Mouse (Mus musculus) Patski (cell line): ENCODE data around the gene Pank4. TPM values are rescaled to one million over a fixed set of nuclear protein-coding genes. Genes with fewer than 3 reads are reported as not detected.

ENCODE experiments used
- ATAC-seq: fragments of 100-300 bp; one replicate; pipeline ENCODE4 v1.8.0; 2021
- CTCF ChIA-PET: fragments of 350-600 bp; sonication (Branson Sonifier 250); formaldehyde crosslinking; loops from one replicate; lab custom pipeline; 2022; ENCODE audit warnings: inconsistent platforms; lab: Charles Lee
- POLR2A ChIA-PET: fragments of 350-600 bp; sonication (Branson Sonifier 250); formaldehyde crosslinking; loops from one replicate; lab custom pipeline; 2022; ENCODE audit warnings: antibody characterized with exemption, inconsistent platforms; lab: Charles Lee
- DNase-seq: peaks from one replicate; pipeline ENCODE4 v3.0.0-alpha.2; 2011; ENCODE audit warnings: low read depth, low spot score
- H3K27me3 ChIP-seq: fragments of 371-371 bp; one replicate; pipeline ENCODE4 v1.5.1; 2021
- CTCF ChIP-seq: fragments of 100-300 bp; IDR thresholded peaks from one replicate; pipeline ENCODE4 v1.5.1; 2021
- in situ Hi-C: fragments of 300-500 bp; cut with MboI; formaldehyde crosslinking; loops from 3 replicates; pipeline ENCODE4 v1.11.1; 2018; ENCODE audit warnings: low pct_unique_long_range_greater_than_20kb, mixed read lengths
- polyA plus RNA-seq: library from polyadenylated mRNA; unstranded; gene quantifications from one replicate; pipeline ENCODE4 v1.2.3, GENCODE M21; 2021

Pank4 gene
- polyA plus RNA-seq, 1 experiment from 2014 or later = 29.1 TPM

GRCm38 (mm10) chr4:154957289-154957993 lies 6.5 kb upstream of the Pank4 start:
- ATAC-seq = no peak
- no peak for TF ChIP-seq CTCF

GRCm38 (mm10) chr4:154958171-154958570 lies 5.8 kb upstream of the Pank4 start:
- TF ChIP-seq CTCF = no peak
- ATAC-seq (no peak), DNase-seq (no peak)
- in situ Hi-C loops = no loop called here
- ChIA-PET POLR2A (no interaction called here), CTCF (no interaction called here)
- peaks cover 41% of the 10 kb centered on the region for H3K27me3 ChIP-seq

More at GRCm38 (mm10) chr4:154957289-154957993, 6.5 kb upstream of the Pank4 start:
- in situ Hi-C loops = no loop called here
- peaks cover 46% of the 10 kb centered on the region for H3K27me3 ChIP-seq
- CTCF ChIA-PET = no interaction called here
- POLR2A ChIA-PET = no interaction called here
- DNase-seq = no peak

- no peak for TF ChIP-seq CTCF
- CTCF ChIA-PET = no interaction called here
Measured at GRCm38 (mm10) chr4:154958621-154959020, 5.3 kb upstream of the Pank4 start.

GRCm38 (mm10) chr4:154960021-154960689 lies 3.8 kb upstream of the Pank4 start:
- no peak for ATAC-seq
- TF ChIP-seq CTCF = no peak
- CTCF ChIA-PET = no interaction called here
- H3K27me3 ChIP-seq = peaks cover 41% of the 10 kb centered on the region
- in situ Hi-C loops = no loop called here
- DNase-seq = no peak
- POLR2A ChIA-PET = no interaction called here

More at GRCm38 (mm10) chr4:154958621-154959020, 5.3 kb upstream of the Pank4 start:
- POLR2A ChIA-PET = no interaction called here
- in situ Hi-C loops = no loop called here
- H3K27me3 ChIP-seq = peaks cover 41% of the 10 kb centered on the region
- DNase-seq (no peak), ATAC-seq (no peak)

GRCm38 (mm10) chr4:154960690-154961225 lies 3.2 kb upstream of the Pank4 start, which contains the start of gene Hes5:
TSS of gene Hes5 (plus strand) at chr4:154960923.
- ATAC-seq = no peak
- POLR2A ChIA-PET = interaction anchor here (1.3 kb wide), 1 partner anchor 106 kb away, joined by 3 read pairs; the partner anchor contains the start of gene Pex10
- H3K27me3 ChIP-seq = peaks cover 41% of the 10 kb centered on the region
- CTCF ChIA-PET = no interaction called here
- no peak for TF ChIP-seq CTCF
- no peak for DNase-seq
- in situ Hi-C loops = no loop called here

GRCm38 (mm10) chr4:154961226-154961738 lies 2.6 kb upstream of the Pank4 start:
- peaks cover 41% of the 10 kb centered on the region for H3K27me3 ChIP-seq
- no peak for TF ChIP-seq CTCF
- ATAC-seq (no peak), DNase-seq (no peak)
- in situ Hi-C loops = no loop called here
- CTCF ChIA-PET = no interaction called here
- POLR2A ChIA-PET = interaction anchor here (1.3 kb wide), 1 partner anchor 105 kb away, joined by 3 read pairs; the partner anchor contains the start of gene Pex10

- peaks cover 41% of the 10 kb centered on the region for H3K27me3 ChIP-seq
- DNase-seq = no peak
- ChIA-PET POLR2A (interaction anchor here (1.3 kb wide), 1 partner anchor 105 kb away, joined by 3 read pairs; the partner anchor contains the start of gene Pex10), CTCF (no interaction called here)
- no peak for TF ChIP-seq CTCF
- no peak for ATAC-seq
- in situ Hi-C loops = no loop called here
Measured at GRCm38 (mm10) chr4:154961911-154962310, 2.0 kb upstream of the Pank4 start.

GRCm38 (mm10) chr4:154962683-154963082 lies 1.2 kb upstream of the Pank4 start:
- ChIA-PET POLR2A (no interaction called here), CTCF (interaction anchor here (1.5 kb wide), 1 partner anchor 11 kb away, joined by 4 read pairs; no protein-coding TSS in a partner anchor)
- in situ Hi-C loops = no loop called here
- ATAC-seq = no peak
- H3K27me3 ChIP-seq = peaks cover 40% of the 10 kb centered on the region
- TF ChIP-seq CTCF = no peak
- no peak for DNase-seq

DNA sequence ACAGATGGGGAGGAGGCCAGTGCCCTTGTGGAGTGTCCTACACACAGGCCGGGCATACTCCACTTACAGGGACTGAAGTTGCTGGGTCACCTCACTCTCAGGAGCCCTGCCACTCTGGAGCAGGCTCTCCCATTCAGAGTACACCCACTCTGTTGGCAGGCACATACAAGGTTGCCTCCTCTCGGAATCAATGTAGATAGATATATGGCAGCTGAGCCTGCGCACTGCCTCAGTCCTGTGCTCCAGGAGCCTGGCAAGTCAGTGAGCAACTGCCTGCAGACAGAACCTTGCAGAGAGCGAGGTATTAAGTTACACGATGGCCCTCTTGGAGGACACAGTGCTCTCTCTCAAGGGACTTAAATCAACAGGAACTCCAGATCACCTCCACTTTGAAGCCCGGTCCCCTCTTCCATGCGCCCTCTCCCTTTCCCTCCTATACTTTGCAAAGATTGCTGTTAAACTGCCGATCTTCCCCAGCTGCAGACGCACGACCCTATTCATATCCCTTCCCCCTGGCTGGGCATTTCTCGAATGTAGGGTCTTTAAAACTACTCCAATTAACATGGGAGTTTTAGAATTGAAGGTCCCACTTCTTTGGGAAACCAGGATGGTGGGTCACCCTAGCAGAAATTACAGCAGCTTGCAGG lies 610 bp upstream of the Pank4 start:
- ATAC-seq = peak; percentile 2
- H3K27me3 ChIP-seq = peaks cover 35% of the 10 kb centered on the region
- ChIA-PET POLR2A (interaction anchor here (1.5 kb wide), 1 partner anchor 26 kb away, joined by 3 read pairs; no protein-coding TSS in a partner anchor), CTCF (interaction anchor here (1.5 kb wide), 1 partner anchor 10 kb away, joined by 4 read pairs; no protein-coding TSS in a partner anchor)
- DNase-seq = no peak
- TF ChIP-seq CTCF = no peak
- in situ Hi-C loops = no loop called here
